Mouse (Mus musculus): ENCODE measurements around the gene Ddx6.

DNA sequence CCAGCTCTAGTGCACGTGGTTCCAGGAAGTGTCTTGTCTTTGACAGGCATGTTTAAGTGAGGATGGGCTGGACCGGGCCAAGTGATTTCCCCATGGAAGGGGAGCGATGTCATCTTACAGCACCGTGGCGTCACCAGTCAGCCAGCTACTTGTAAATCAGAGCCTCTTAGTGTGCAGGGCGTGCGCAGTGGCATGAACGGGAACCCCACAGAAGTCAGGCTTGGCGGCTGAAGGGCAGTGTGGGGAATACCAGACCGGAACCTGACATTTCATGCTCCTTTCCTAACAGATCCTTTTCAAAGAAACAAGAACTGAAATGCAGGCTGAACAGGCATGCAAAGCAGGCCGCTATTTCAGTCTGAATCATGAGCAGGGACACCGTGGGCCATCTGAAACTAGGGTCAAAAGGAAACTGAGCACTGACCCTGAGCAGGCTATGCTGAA lies 33.7 kb upstream of the Ddx6 start:
- TF ChIP-seq POLR2A (IDR thresholded peaks at IDR 0.05; ENCODE audit: borderline replicate concordance, insufficient read depth, low read length), result no peak
- TF ChIP-seq CTCF (IDR thresholded peaks at IDR 0.05; ENCODE audit: borderline replicate concordance, insufficient read depth, low read depth, low read length), result no peak

Measured in cerebellum, adult 2 months (tissue).